In genomic region chr19:24554425-24554824, GRCm38 (mm10) we compare ENCODE assay signal across 9 mouse cellular contexts. TPM values are rescaled to one million over a fixed set of nuclear protein-coding genes. Genes with fewer than 3 reads are reported as not detected.
DNase-seq lines count a peak whose midpoint lies in the region; ATAC-seq lines count a peak whose summit lies in the region.
"Had no signal": no experiment of that assay in that cellular context is flagged by ENCODE, and none has a peak within 500 bp of the region (broad histone marks: within the 10 kb centered on the region; RNA-seq: fewer than 3 reads in every experiment).

No protein-coding gene starts in this region.

- H3K4me1 ChIP-seq in erythroblast, embryonic 14.5 days (ENCODE audit: control insufficient read depth) = peaks cover 59% of the 10 kb centered on the region
- H3K4me1 ChIP-seq in megakaryocyte, embryonic 14.5 days = peaks cover 61% of the 10 kb centered on the region
- peaks cover 24% of the 10 kb centered on the region for H3K4me1 ChIP-seq in limb, embryonic 13.5 days
- peaks cover 15% of the 10 kb centered on the region for H3K4me1 ChIP-seq in stomach, embryonic 14.5 days (ENCODE audit: control insufficient read depth, insufficient read depth, low read length)

- no peak for ATAC-seq in erythroblast, adult 5-6 weeks (replicated peaks; ENCODE audit: low FRiP score, poor library complexity, severe bottlenecking)
- ATAC-seq in megakaryocyte, adult 5-6 weeks (ENCODE audit: poor library complexity, severe bottlenecking) = no peak
- no peak for ATAC-seq in limb, embryonic 13.5 days (ENCODE audit: low FRiP score, low read depth)
- ATAC-seq in stomach, embryonic 14.5 days (ENCODE audit: insufficient number of reproducible peaks, insufficient read depth, low FRiP score, low read depth) = no peak

- H3K4me2 ChIP-seq in limb, embryonic 13.5 days (replicated peaks) = peak overlapping the region; percentile 96
- H3K4me2 ChIP-seq in stomach, embryonic 14.5 days (replicated peaks; ENCODE audit: low read depth, low read length) = peak overlapping the region; percentile 84; the same call in 1 of the 2 replicates

- WGBS in limb, embryonic 13.5 days = 35% methylated on average over 4 of the region's 4 CpGs
- 31% methylated on average over 4 of the region's 4 CpGs for WGBS in stomach, embryonic 14.5 days

- H3K36me3 ChIP-seq in erythroblast, embryonic 14.5 days (ENCODE audit: control insufficient read depth) = peaks cover 34% of the 10 kb centered on the region
- peaks cover 16% of the 10 kb centered on the region for H3K36me3 ChIP-seq in megakaryocyte, embryonic 14.5 days (replicated peaks; ENCODE audit: low read length)
- H3K36me3 ChIP-seq in limb, embryonic 13.5 days = no peaks in the 10 kb centered on the region
- no peaks in the 10 kb centered on the region for H3K36me3 ChIP-seq in stomach, embryonic 14.5 days (ENCODE audit: control insufficient read depth, insufficient read depth, low read length)

- no peak overlapping the region for H3K9ac ChIP-seq in limb, embryonic 13.5 days
- H3K9ac ChIP-seq in stomach, embryonic 14.5 days (replicated peaks; ENCODE audit: low read depth, low read length) = no peak overlapping the region

- DNase-seq in frontal cortex, adult 2 months (ENCODE audit: extremely low spot score in 1 of 2, low spot score in 1 of 2) = no peak
- DNase-seq in spleen, adult 12 weeks (ENCODE audit: low spot score) = no peak
- DNase-seq: gastrocnemius, postnatal 25 days had no signal

- peak overlapping the region; percentile 100 for H3K4me3 ChIP-seq in erythroblast, embryonic 14.5 days (replicated peaks)
- peak overlapping the region; percentile 99 for H3K4me3 ChIP-seq in megakaryocyte, embryonic 14.5 days (replicated peaks)
- H3K4me3 ChIP-seq in limb, embryonic 13.5 days = peak overlapping the region; percentile 12; the same call in 1 of the 2 replicates
- peak overlapping the region; percentile 62; the same call in 1 of the 2 replicates for H3K4me3 ChIP-seq in stomach, embryonic 14.5 days (ENCODE audit: low read depth, low read length)

- no peaks in the 10 kb centered on the region for H3K9me3 ChIP-seq in erythroblast, embryonic 14.5 days (ENCODE audit: control insufficient read depth, low read length)
- H3K9me3 ChIP-seq in megakaryocyte, embryonic 14.5 days = no peaks in the 10 kb centered on the region
- H3K9me3 ChIP-seq in limb, embryonic 13.5 days = no peaks in the 10 kb centered on the region
- H3K9me3 ChIP-seq in stomach, embryonic 14.5 days (ENCODE audit: control insufficient read depth, low read depth, low read length) = no peaks in the 10 kb centered on the region

- peaks cover 36% of the 10 kb centered on the region for H3K27me3 ChIP-seq in erythroblast, embryonic 14.5 days (ENCODE audit: control insufficient read depth)
- no peaks in the 10 kb centered on the region for H3K27me3 ChIP-seq in megakaryocyte, embryonic 14.5 days (replicated peaks)
- H3K27me3 ChIP-seq in limb, embryonic 13.5 days = peaks cover 53% of the 10 kb centered on the region
- 0 out of 2 replicates have a peak, but pooled peaks cover 4% of the 10 kb centered on the region for H3K27me3 ChIP-seq in stomach, embryonic 14.5 days (ENCODE audit: control insufficient read depth, insufficient read depth, low read length)

- H3K27ac ChIP-seq in limb, embryonic 13.5 days = no peak overlapping the region
- H3K27ac ChIP-seq in stomach, embryonic 14.5 days (ENCODE audit: low read length) = no peak overlapping the region

RNA-seq across cellular contexts. Expression of gene Pip5k1b, which starts 1.2 kb away (rescaled TPM):
- 3.1 and 5.0 TPM in 2 replicates for polyA plus RNA-seq in erythroblast, embryonic 14.5 days (2012)
- total RNA-seq in erythroblast, adult 5-6 weeks (2015; ENCODE audit: low replicate concordance) = 35.4 and 43.9 TPM in 2 replicates
- 34.4 and 43.5 TPM in 2 replicates for total RNA-seq in erythroblast, adult 5-6 weeks (2017; ENCODE audit: low replicate concordance)
- 6.9 and 8.0 TPM in 2 replicates for polyA plus RNA-seq in megakaryocyte, embryonic 14.5 days (2012; ENCODE audit: insufficient read depth, low replicate concordance)
- 4.9 and 6.2 TPM in 2 replicates for total RNA-seq in megakaryocyte, adult 5-6 weeks (2015)
- 4.4 and 4.8 TPM in 2 replicates for total RNA-seq in megakaryocyte, adult 5-6 weeks (2017)
- polyA plus RNA-seq in limb, embryonic 13.5 days (2015; fragmentation: Nextera tagmentation; extraction: Ambion mirVana) = 0.56 and 0.65 TPM in 2 replicates
- polyA plus RNA-seq in stomach, embryonic 14.5 days (2014; fragmentation: Nextera tagmentation; extraction: Ambion mirVana) = 1.8 and 2.5 TPM in 2 replicates
- polyA plus RNA-seq in frontal cortex, adult 2 months (2012; rRNA removed) = 13.2 and 13.6 TPM in 2 replicates

Comparison
In these comparisons a context has a peak if more than half of its experiments do, and no peak if none do; other contexts are left out.
1. H3K4me3 ChIP-seq: peak in every context shown above with its lines; median percentile 100 in erythroblast, embryonic 14.5 days; 99 in megakaryocyte, embryonic 14.5 days; 62 in stomach, embryonic 14.5 days; 12 in limb, embryonic 13.5 days.